Mouse (Mus musculus): ENCODE measurements around the gene Rnf151.
A peak's percentile ranks its signal among the peaks of the same experiment; 100 is the strongest.

DNA sequence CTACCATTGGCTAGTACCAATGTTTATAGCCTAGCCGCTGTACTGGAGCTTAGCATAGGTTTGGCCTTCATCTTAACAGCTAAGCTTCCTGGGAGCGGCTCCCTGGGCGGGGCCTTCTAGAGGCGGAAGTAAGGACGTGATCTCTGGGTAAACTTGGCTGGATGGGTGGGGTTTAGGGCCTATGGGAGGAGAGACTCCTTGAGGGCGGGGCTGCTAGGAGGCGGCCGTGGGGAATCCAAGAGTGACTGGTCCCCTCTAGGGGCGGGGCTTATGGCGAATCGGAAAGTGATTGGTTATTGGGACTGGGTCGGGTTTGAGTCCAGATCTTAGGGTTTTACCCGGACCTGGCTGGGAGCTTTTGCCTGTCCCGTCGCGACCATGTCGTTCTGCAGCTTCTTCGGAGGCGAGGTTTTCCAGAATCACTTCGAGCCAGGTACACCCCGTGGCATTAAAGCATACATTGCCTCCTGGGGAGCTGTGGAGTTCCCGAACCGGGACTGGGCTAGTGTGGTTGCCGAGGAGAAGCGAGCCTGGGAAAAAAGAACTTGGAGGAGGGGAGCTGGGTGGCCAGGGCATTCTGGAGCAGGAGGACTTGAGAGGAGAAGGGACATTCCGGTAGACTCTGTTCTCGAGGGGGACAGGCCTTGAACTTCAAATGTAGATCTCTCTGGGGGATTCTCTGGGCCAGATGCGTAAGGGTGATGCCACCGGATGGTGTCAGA is 18.6 kb upstream of the Rnf151 start, which contains the start of gene Msrb1:
- no peak for TF ChIP-seq CTCF (IDR thresholded peaks at IDR 0.05)
- peak; percentile 97 for TF ChIP-seq POLR2A (IDR thresholded peaks at IDR 0.05; ENCODE audit: insufficient read depth, low read depth, low read length)
- 0 out of 2 replicates have a peak, but pooled peaks have one; percentile 15 for TF ChIP-seq EP300 (IDR thresholded peaks at IDR 0.05; ENCODE audit: insufficient read depth, low read depth, low read length)
